Mouse (Mus musculus) megakaryocyte progenitor cell, adult 5-6 weeks (primary cell): ENCODE results near the gene Bcor. TPM values are rescaled to one million over a fixed set of nuclear protein-coding genes. Genes with fewer than 3 reads are reported as not detected.

Source experiments
- ATAC-seq: replicated peaks from 2 replicates; pipeline ENCODE4 v1.8.0; 2016; ENCODE audit warnings: mild to moderate bottlenecking, moderate TSS enrichment, inconsistent platforms; ENCODE audit not compliant: poor library complexity
- total RNA-seq, 2 experiments: library from RNA; stranded (forward) in 1 of 2; stranded (reverse) in 1 of 2; fragments of 157-497, 149-512 nt in 1 of 2; fragments of 200-1000 nt in 1 of 2; gene quantifications; 2 replicates each; pipeline versions ENCODE4 v1.2.3 to v1.2.4; 2015 to 2017

Bcor gene
- total RNA-seq, 2 experiments from 2014 or later: 24.7 to 42.7 TPM

DNA sequence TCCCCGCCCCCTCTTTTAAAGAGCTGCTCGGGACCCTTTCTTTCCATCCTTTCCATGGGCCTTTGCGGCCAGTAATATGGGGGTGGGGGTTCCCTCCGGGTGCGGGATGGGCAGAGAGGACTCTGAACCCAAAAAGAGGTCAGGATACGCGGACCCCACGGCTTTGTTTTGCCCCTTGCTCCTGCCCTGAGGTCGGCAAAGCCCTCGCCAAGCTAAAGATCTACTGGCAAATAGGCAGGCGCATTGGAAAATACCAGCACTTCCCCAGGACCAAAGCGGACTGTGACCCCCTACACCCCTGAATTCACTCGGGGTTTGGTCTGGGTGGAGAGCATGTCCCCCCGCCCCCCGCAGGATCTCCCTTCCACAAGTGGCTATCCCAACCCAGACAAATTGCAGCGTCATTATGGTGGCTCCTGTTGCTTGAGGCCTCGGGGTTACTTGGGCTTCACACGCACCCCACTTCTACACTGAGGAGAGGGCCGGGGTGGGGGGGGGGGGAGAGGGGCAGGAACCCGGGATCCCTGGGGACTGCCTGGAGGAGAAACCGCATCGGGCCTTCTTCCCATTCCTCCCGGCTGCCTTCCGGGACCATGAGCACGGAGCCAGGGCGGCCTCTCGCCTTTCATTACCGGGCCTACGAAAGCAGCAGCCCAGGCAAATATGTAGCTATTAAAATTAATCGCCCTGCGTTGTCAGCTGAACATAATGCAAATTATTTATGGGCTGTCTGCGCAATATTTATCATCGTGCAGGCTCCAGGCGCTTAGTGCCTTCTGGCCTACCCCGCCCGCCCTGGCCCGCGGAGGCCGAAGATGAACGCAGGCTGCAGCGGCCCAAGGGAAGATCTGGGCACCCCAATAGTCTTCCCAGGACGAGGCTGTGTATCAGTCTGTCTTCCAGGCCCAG lies 7.9 kb downstream of the Bcor start:
- no peak for ATAC-seq

GRCm38 (mm10) chrX:12151269-12151995 lies 8.7 kb downstream of the Bcor start:
- ATAC-seq: 0 out of 2 replicates have a peak, but pooled peaks have one; percentile 17

DNA sequence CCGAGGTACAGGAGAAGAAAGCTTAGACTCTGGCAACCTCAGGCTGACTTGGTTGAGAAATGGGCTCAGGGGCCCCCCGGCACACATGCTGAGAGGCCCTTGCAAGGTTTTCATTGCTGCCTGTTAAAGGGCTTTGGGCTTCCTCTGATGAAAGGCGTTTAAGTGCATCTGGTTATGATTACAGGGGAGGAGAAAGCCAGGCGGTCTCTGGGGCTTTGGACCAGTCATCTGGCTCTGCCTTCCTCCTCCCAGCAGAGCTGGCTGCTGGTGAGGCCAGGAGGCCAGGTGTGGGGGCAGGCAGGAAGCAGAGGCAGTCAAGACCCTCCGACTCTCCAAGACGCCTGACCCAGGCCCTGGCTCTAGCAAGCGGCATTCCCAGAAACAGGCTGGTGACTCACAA lies 9.7 kb downstream of the Bcor start:
- ATAC-seq: 0 out of 2 replicates have a peak, but pooled peaks have one; percentile 24

DNA sequence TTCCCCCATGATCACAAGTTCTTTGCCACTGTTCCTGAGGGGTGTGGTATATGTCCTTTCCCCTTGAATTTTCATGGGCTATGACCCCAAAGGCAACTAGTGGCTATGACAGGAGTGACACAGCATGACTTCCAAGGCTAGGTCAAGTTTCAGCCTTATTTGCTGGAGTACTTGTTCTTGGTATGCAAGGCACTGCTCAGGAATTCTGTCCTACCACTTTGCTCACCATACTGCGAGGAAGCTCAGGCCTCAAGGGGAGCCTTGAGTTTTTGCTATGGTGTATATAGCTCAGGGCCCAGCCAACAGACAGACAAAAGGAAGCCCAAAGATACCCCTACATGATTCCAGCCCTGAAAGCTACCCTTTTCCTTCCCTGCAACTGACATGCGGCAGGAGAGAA lies 13.9 kb downstream of the Bcor start:
- no peak for ATAC-seq

GRCm38 (mm10) chrX:12142832-12143231 lies 17.3 kb downstream of the Bcor start:
- peak; percentile 47 for ATAC-seq

GRCm38 (mm10) chrX:12140086-12140740 lies 19.9 kb downstream of the Bcor start:
- ATAC-seq: peak; percentile 45

GRCm38 (mm10) chrX:12138266-12138665 lies 21.9 kb downstream of the Bcor start:
- no peak for ATAC-seq

GRCm38 (mm10) chrX:12137121-12137521 lies 23.0 kb downstream of the Bcor start:
- ATAC-seq: no peak

- ATAC-seq: 0 out of 2 replicates have a peak, but pooled peaks have one; percentile 4
These were observed 23.7 kb downstream of the Bcor start for GRCm38 (mm10) chrX:12136261-12137101.

GRCm38 (mm10) chrX:12135121-12136111 lies 24.7 kb downstream of the Bcor start:
- ATAC-seq: peak; percentile 22

DNA sequence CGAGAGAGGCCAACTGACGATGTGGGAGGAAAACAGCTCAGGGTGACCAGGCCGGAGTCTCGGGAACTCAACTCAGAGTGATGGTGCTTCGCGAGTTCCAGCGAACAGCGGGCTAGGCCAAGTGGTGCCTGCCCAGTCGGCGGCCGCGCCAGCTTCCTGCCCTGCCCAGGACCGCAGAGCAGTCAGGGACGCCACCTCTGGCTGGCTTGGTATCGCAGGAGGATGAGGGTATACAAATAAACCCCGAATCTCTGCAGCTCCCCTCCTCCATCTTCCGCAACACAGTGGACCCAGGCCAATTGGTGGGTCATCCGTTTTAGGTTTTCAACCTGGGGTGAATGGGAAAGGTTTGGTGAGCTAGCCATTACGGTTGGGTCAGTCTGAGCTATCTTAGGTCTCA lies 25.6 kb downstream of the Bcor start:
- ATAC-seq: peak; percentile 59

DNA sequence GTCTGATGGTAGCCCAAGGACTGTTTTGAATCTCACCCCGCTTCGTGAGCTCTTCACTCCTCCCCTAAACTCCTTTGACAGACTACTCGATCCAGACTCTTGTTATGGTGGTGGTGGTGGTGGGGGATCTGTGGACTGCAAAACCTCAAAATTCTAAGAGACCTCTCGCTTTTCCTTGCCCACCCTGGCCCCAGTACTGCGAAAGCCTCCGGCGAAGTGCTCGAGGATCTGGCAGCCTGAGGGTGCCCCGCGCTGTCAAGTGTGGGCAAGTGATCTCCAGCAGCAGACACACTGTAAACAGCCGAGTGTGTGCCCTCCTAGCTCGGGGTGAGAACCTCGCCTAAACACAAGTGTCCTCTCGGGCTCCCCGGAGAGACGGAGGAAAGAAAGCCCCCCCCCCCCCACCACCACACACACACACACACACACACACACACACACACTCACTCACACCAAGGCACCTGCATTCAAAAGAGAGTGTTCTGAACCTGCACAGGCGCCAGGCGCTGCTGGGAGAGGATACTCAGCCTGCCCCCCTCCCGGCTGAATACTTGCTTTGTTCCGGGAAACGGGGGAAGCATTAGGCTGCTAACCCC lies 26.2 kb downstream of the Bcor start:
- ATAC-seq: no peak

DNA sequence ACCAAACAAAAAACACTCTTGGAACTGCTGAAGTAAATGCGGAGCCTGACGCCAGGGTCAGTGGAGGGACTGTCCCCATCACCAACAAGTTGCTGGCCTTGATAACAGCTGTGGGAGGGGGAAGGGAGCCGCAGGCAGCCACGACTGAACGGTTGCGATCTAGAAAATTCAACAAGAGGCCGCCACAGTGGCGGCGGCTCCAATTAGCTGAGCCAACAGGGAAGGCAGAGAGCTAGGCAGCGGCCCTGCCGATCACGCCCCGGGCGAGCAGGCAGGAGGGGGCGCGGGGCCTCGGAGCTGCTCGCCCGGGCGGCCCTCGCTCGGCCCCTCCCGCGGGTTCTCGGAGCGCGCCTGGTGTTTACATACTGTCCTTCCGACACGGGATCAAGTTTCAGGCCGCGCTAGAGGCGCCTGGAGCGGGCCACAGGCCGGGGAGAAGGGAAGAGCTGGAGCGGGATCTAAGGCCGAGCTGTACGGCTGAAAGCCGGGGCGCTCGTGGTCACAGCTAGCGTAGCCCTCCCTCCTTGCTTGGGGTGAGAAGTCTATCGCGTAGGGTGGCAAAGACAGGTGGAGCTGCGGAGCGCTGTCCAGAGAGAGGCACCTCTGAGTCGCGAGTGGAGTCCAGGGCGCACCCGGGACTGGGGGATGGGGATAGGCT lies 26.8 kb downstream of the Bcor start:
- ATAC-seq: no peak

DNA sequence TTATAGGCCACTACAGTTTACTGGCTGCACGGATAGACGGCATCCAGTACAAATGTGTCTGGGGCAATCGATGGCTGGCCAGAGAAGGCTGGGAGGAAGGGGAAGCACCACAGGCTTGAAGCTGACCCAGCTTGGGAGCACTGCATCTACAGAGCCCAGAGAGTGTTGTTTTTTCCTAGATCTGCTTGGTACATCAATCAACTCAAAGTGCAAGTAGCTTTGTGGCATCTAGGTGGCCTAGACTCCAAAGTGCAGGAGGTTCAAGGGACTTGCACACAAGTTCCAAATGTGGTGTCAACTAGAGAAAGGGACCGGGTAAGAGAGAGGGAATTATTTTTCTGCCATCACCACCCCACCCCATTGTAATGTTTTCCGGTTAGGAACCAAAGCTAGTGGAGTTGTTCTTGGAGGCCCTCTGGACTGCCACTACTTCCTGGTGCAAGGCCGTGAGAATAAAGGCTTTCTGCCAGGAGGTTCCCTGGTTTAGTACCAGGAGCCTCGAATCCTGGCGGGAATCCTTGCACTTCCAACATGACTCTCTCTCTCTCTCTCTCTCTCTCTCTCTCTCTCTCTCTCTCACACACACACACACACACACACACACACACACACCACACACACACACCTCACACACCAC lies 27.5 kb downstream of the Bcor start:
- no peak for ATAC-seq

GRCm38 (mm10) chrX:12129828-12130809 lies 30.0 kb downstream of the Bcor start:
- ATAC-seq: no peak

GRCm38 (mm10) chrX:12129230-12129629 lies 30.9 kb downstream of the Bcor start:
- ATAC-seq: peak; percentile 59
